Mouse (Mus musculus): Measurements from ENCODE around the gene Sms. TPM values are rescaled to one million over a fixed set of nuclear protein-coding genes. Genes with fewer than 3 reads are reported as not detected.
A peak's percentile ranks its signal among the peaks of the same experiment; 100 is the strongest.

The Sms gene
- total and polyA plus RNA-seq, 3 experiments: 90.4 to 258 (median 180) TPM

- in situ Hi-C loops (cut with MboI; ENCODE audit: low pct_ligation_motif_present, low pct_unique_long_range_greater_than_20kb, low sequenced_read_pairs): no loop called here
- H3K4me3 ChIP-seq (replicated peaks in 1 of 3; ENCODE audit: low read depth in 2 of 3, low read length in 2 of 3, poor library complexity in 1 of 3): no peak overlapping the region
- peaks cover 3% of the 10 kb centered on the region for H3K9me3 ChIP-seq (replicated peaks; ENCODE audit: low read length)
- no peak overlapping the region for H3K9ac ChIP-seq (ENCODE audit: insufficient read depth, low read depth)
- no peak overlapping the region for H3K4me2 ChIP-seq (ENCODE audit: insufficient read depth, low read depth, poor library complexity, severe bottlenecking)
- H3K36me3 ChIP-seq (replicated peaks in 1 of 2; ENCODE audit: control insufficient read depth in 1 of 2, insufficient read depth in 1 of 2, low read length in 1 of 2): peaks cover 0 to 20% of the 10 kb centered on the region in 2 experiments
- dilution Hi-C loops (cut with MboI; ENCODE audit: extremely low pct_ligation_motif_present, extremely low pct_unique_long_range_greater_than_20kb, low sequenced_read_pairs): no loop called here
- H3K79me2 ChIP-seq (replicated peaks; ENCODE audit: control insufficient read depth, extremely low read depth, insufficient read depth, poor library complexity, severe bottlenecking): peaks cover 69% of the 10 kb centered on the region
- H3K4me1 ChIP-seq (ENCODE audit: control insufficient read depth in 1 of 2, insufficient read depth in 2 of 2): peaks cover 0 to 55% of the 10 kb centered on the region in 2 experiments; a peak in 3 of 4 replicates
- TF ChIP-seq ELF1 (IDR thresholded peaks at IDR 0.05; ENCODE audit: low read depth, low read length) (no peak), HCFC1 (IDR thresholded peaks at IDR 0.05; ENCODE audit: low read depth, low read length) (no peak), UBTF (IDR thresholded peaks at IDR 0.05; ENCODE audit: low read depth, low read length) (no peak), ZKSCAN1 (IDR thresholded peaks at IDR 0.05; ENCODE audit: borderline replicate concordance, low read depth, low read length) (no peak), POLR2A (IDR thresholded peaks at IDR 0.05; ENCODE audit: low read depth, low read length) (no peak)
- no peaks in the 10 kb centered on the region for H3K27me3 ChIP-seq (replicated peaks)
- no peak for DNase-seq (ENCODE audit: extremely low read depth)
- H3K27ac ChIP-seq (ENCODE audit: insufficient read depth, low read depth): no peak overlapping the region
Observed at GRCm38 (mm10) chrX:157482842-157483241, 9.2 kb downstream of the Sms start.

GRCm38 (mm10) chrX:157481860-157482259, 10.2 kb downstream of the Sms start:
- dilution Hi-C loops (cut with MboI; ENCODE audit: extremely low pct_ligation_motif_present, extremely low pct_unique_long_range_greater_than_20kb, low sequenced_read_pairs) (no loop called here), in situ Hi-C loops (cut with MboI; ENCODE audit: low pct_ligation_motif_present, low pct_unique_long_range_greater_than_20kb, low sequenced_read_pairs) (no loop called here)
- Histone ChIP-seq H3K79me2 (replicated peaks; ENCODE audit: control insufficient read depth, extremely low read depth, insufficient read depth, poor library complexity, severe bottlenecking) (peaks cover 66% of the 10 kb centered on the region), H3K4me1 (ENCODE audit: control insufficient read depth in 1 of 2, insufficient read depth in 2 of 2) (peaks cover 0 to 56% of the 10 kb centered on the region in 2 experiments; a peak in 3 of 4 replicates), H3K36me3 (replicated peaks in 1 of 2; ENCODE audit: control insufficient read depth in 1 of 2, insufficient read depth in 1 of 2, low read length in 1 of 2) (peaks cover 0 to 17% of the 10 kb centered on the region in 2 experiments), H3K9ac (ENCODE audit: insufficient read depth, low read depth) (no peak overlapping the region), H3K4me3 (replicated peaks in 1 of 3; ENCODE audit: low read depth in 2 of 3, low read length in 2 of 3, poor library complexity in 1 of 3) (no peak overlapping the region), H3K9me3 (replicated peaks; ENCODE audit: low read length) (peaks cover 3% of the 10 kb centered on the region), H3K4me2 (ENCODE audit: insufficient read depth, low read depth, poor library complexity, severe bottlenecking) (no peak overlapping the region), H3K27me3 (replicated peaks) (no peaks in the 10 kb centered on the region), H3K27ac (ENCODE audit: insufficient read depth, low read depth) (no peak overlapping the region)
- no peak for DNase-seq (ENCODE audit: extremely low read depth)
- no peak for TF ChIP-seq ZC3H11A (IDR thresholded peaks at IDR 0.05; ENCODE audit: low read depth, low read length)
- no peak for TF ChIP-seq ELF1 (IDR thresholded peaks at IDR 0.05; ENCODE audit: low read depth, low read length)
- peak; percentile 60 for TF ChIP-seq IRF4 (IDR thresholded peaks at IDR 0.05; ENCODE audit: low read depth, low read length)
- no peak for TF ChIP-seq NRF1 (IDR thresholded peaks at IDR 0.05; ENCODE audit: low read depth, low read length)
- TF ChIP-seq JUND (conservative IDR thresholded peaks at IDR 0.05; ENCODE audit: low read depth, low read length): peak; percentile 65; the same call in 1 of the 2 replicates
- TF ChIP-seq POLR2AphosphoS2 (IDR thresholded peaks at IDR 0.05; ENCODE audit: low read depth, low read length): no peak
- no peak for TF ChIP-seq JUN (IDR thresholded peaks at IDR 0.05; ENCODE audit: insufficient read depth, low read depth, low read length)
- TF ChIP-seq ZKSCAN1 (IDR thresholded peaks at IDR 0.05; ENCODE audit: borderline replicate concordance, low read depth, low read length): no peak
- TF ChIP-seq TBP (conservative IDR thresholded peaks at IDR 0.05; ENCODE audit: low read depth, low read length): no peak
- TF ChIP-seq KAT2A (IDR thresholded peaks at IDR 0.05; ENCODE audit: insufficient replicate concordance, low read length): no peak
- no peak for TF ChIP-seq MEF2A (IDR thresholded peaks at IDR 0.05; ENCODE audit: borderline replicate concordance, low read depth, low read length)
- no peak for TF ChIP-seq MAX (IDR thresholded peaks at IDR 0.05; ENCODE audit: low read length)
- TF ChIP-seq MAZ (IDR thresholded peaks at IDR 0.05; ENCODE audit: low read depth, low read length): no peak
- 0 out of 2 replicates have a peak, but pooled peaks have one; percentile 27 for TF ChIP-seq TCF12 (IDR thresholded peaks at IDR 0.05; ENCODE audit: low read depth, low read length)
- TF ChIP-seq MYC (IDR thresholded peaks at IDR 0.05; ENCODE audit: low read depth, low read length): no peak
- TF ChIP-seq MXI1 (IDR thresholded peaks at IDR 0.05; ENCODE audit: low read depth, low read length): no peak
- TF ChIP-seq SMC3 (IDR thresholded peaks at IDR 0.05; ENCODE audit: low read depth, low read length): no peak
- TF ChIP-seq USF2 (conservative IDR thresholded peaks at IDR 0.05; ENCODE audit: low read depth, low read length): no peak
- TF ChIP-seq E2F4 (IDR thresholded peaks at IDR 0.05; ENCODE audit: insufficient replicate concordance, low read depth, low read length): no peak
- no peak for TF ChIP-seq ZNF384 (IDR thresholded peaks at IDR 0.05; ENCODE audit: low read depth, low read length)
- TF ChIP-seq USF1 (IDR thresholded peaks at IDR 0.05; ENCODE audit: low read depth, low read length): no peak
- TF ChIP-seq CHD2 (IDR thresholded peaks at IDR 0.05; ENCODE audit: low read length): no peak
- peak; percentile 34; the same call in 1 of the 2 replicates for TF ChIP-seq BHLHE40 (IDR thresholded peaks at IDR 0.05; ENCODE audit: low read depth, low read length)
- no peak for TF ChIP-seq CTCF (conservative IDR thresholded peaks at IDR 0.05 in 1 of 2, IDR thresholded peaks at IDR 0.05 in 1 of 2; ENCODE audit: low read depth in 2 of 2, low read length in 2 of 2)
- no peak for TF ChIP-seq HCFC1 (IDR thresholded peaks at IDR 0.05; ENCODE audit: low read depth, low read length)
- no peak for TF ChIP-seq NELFE (IDR thresholded peaks at IDR 0.05; ENCODE audit: low read depth, low read length)
- TF ChIP-seq ZMIZ1 (IDR thresholded peaks at IDR 0.05; ENCODE audit: low read depth, low read length): no peak
- TF ChIP-seq RAD21 (IDR thresholded peaks at IDR 0.05; ENCODE audit: low read depth, low read length): no peak
- no peak for TF ChIP-seq MAFK (IDR thresholded peaks at IDR 0.05; ENCODE audit: insufficient replicate concordance, low read length)
- no peak for TF ChIP-seq CHD1 (IDR thresholded peaks at IDR 0.05; ENCODE audit: low read depth, low read length)
- peak; percentile 64 for TF ChIP-seq ETS1 (conservative IDR thresholded peaks at IDR 0.05; ENCODE audit: low read depth, low read length)
- TF ChIP-seq UBTF (IDR thresholded peaks at IDR 0.05; ENCODE audit: low read depth, low read length): no peak
